Mouse (Mus musculus): Measurements from ENCODE around the gene Kcnk7. TPM values are rescaled to one million over a fixed set of nuclear protein-coding genes. Genes with fewer than 3 reads are reported as not detected.
A peak's percentile ranks its signal among the peaks of the same experiment; 100 is the strongest.

The Kcnk7 gene
- polyA plus RNA-seq, 1 experiment from 2014 or later = 0.14 TPM

GRCm38 (mm10) chr19:5695849-5696462 lies 8.2 kb upstream of the Kcnk7 start:
- Histone ChIP-seq H3K9ac (ENCODE audit: low read depth, low read length) (no peak overlapping the region), H3K27me3 (ENCODE audit: control insufficient read depth, insufficient read depth, low read depth, low read length) (no peaks in the 10 kb centered on the region), H3K4me3 (ENCODE audit: low read depth, low read length) (no peak overlapping the region), H3K4me2 (ENCODE audit: low read depth, low read length) (no peak overlapping the region), H3K27ac (ENCODE audit: low read length) (no peak overlapping the region), H3K9me3 (replicated peaks; ENCODE audit: control insufficient read depth, low read length) (no peaks in the 10 kb centered on the region), H3K4me1 (ENCODE audit: control insufficient read depth, low read depth, low read length) (peaks cover 28% of the 10 kb centered on the region), H3K36me3 (ENCODE audit: control insufficient read depth, insufficient read depth) (peaks cover 53% of the 10 kb centered on the region)
- ATAC-seq (ENCODE audit: low read depth) = no peak
- WGBS (ENCODE audit: insufficient replicate concordance) = 79% methylated on average over 41 of the region's 41 CpGs

GRCm38 (mm10) chr19:5704801-5705571 lies 819 bp downstream of the Kcnk7 start:
- Histone ChIP-seq H3K27me3 (ENCODE audit: control insufficient read depth, insufficient read depth, low read depth, low read length) (no peaks in the 10 kb centered on the region), H3K36me3 (ENCODE audit: control insufficient read depth, insufficient read depth) (peaks cover 66% of the 10 kb centered on the region), H3K9me3 (replicated peaks; ENCODE audit: control insufficient read depth, low read length) (no peaks in the 10 kb centered on the region), H3K4me1 (ENCODE audit: control insufficient read depth, low read depth, low read length) (peaks cover 28% of the 10 kb centered on the region), H3K4me2 (ENCODE audit: low read depth, low read length) (peak overlapping the region; percentile 58), H3K27ac (ENCODE audit: low read length) (peak overlapping the region; percentile 88), H3K4me3 (ENCODE audit: low read depth, low read length) (peak overlapping the region; percentile 32), H3K9ac (ENCODE audit: low read depth, low read length) (peak overlapping the region; percentile 54)
- WGBS (ENCODE audit: insufficient replicate concordance) = 41% methylated on average over 10 of the region's 10 CpGs
- ATAC-seq (ENCODE audit: low read depth) = peak; percentile 77

GRCm38 (mm10) chr19:5710068-5710467 lies 5.9 kb downstream of the Kcnk7 start:
- peaks cover 86% of the 10 kb centered on the region for H3K36me3 ChIP-seq (ENCODE audit: control insufficient read depth, insufficient read depth)
- H3K4me3 ChIP-seq (ENCODE audit: low read depth, low read length) = no peak overlapping the region
- H3K4me1 ChIP-seq (ENCODE audit: control insufficient read depth, low read depth, low read length) = peaks cover 44% of the 10 kb centered on the region
- H3K27me3 ChIP-seq (ENCODE audit: control insufficient read depth, insufficient read depth, low read depth, low read length) = no peaks in the 10 kb centered on the region
- no peaks in the 10 kb centered on the region for H3K9me3 ChIP-seq (replicated peaks; ENCODE audit: control insufficient read depth, low read length)
- no peak overlapping the region for H3K9ac ChIP-seq (ENCODE audit: low read depth, low read length)
- 97% methylated on average over 6 of the region's 6 CpGs for WGBS (ENCODE audit: insufficient replicate concordance)
- H3K4me2 ChIP-seq (ENCODE audit: low read depth, low read length) = no peak overlapping the region
- no peak overlapping the region for H3K27ac ChIP-seq (ENCODE audit: low read length)
- ATAC-seq (ENCODE audit: low read depth) = no peak

GRCm38 (mm10) chr19:5710581-5710980 lies 6.4 kb downstream of the Kcnk7 start:
- WGBS (ENCODE audit: insufficient replicate concordance) = 94% methylated on average over 8 of the region's 8 CpGs
- Histone ChIP-seq H3K4me3 (ENCODE audit: low read depth, low read length) (no peak overlapping the region), H3K27me3 (ENCODE audit: control insufficient read depth, insufficient read depth, low read depth, low read length) (no peaks in the 10 kb centered on the region), H3K4me1 (ENCODE audit: control insufficient read depth, low read depth, low read length) (peaks cover 43% of the 10 kb centered on the region), H3K9ac (ENCODE audit: low read depth, low read length) (no peak overlapping the region), H3K27ac (ENCODE audit: low read length) (no peak overlapping the region), H3K36me3 (ENCODE audit: control insufficient read depth, insufficient read depth) (peaks cover 89% of the 10 kb centered on the region), H3K4me2 (ENCODE audit: low read depth, low read length) (no peak overlapping the region), H3K9me3 (replicated peaks; ENCODE audit: control insufficient read depth, low read length) (no peaks in the 10 kb centered on the region)
- no peak for ATAC-seq (ENCODE audit: low read depth)

GRCm38 (mm10) chr19:5711218-5711617 lies 7.1 kb downstream of the Kcnk7 start:
- no peak overlapping the region for H3K4me2 ChIP-seq (ENCODE audit: low read depth, low read length)
- H3K27me3 ChIP-seq (ENCODE audit: control insufficient read depth, insufficient read depth, low read depth, low read length) = no peaks in the 10 kb centered on the region
- H3K27ac ChIP-seq (ENCODE audit: low read length) = no peak overlapping the region
- peaks cover 89% of the 10 kb centered on the region for H3K36me3 ChIP-seq (ENCODE audit: control insufficient read depth, insufficient read depth)
- peaks cover 43% of the 10 kb centered on the region for H3K4me1 ChIP-seq (ENCODE audit: control insufficient read depth, low read depth, low read length)
- H3K9me3 ChIP-seq (replicated peaks; ENCODE audit: control insufficient read depth, low read length) = no peaks in the 10 kb centered on the region
- no peak overlapping the region for H3K9ac ChIP-seq (ENCODE audit: low read depth, low read length)
- no peak for ATAC-seq (ENCODE audit: low read depth)
- no peak overlapping the region for H3K4me3 ChIP-seq (ENCODE audit: low read depth, low read length)
- 48% methylated on average over 3 of the region's 3 CpGs for whole genome bisulfite sequencing (ENCODE audit: insufficient replicate concordance)

GRCm38 (mm10) chr19:5711907-5712460 lies 7.8 kb downstream of the Kcnk7 start:
- ATAC-seq (ENCODE audit: low read depth) = no peak
- Histone ChIP-seq H3K4me1 (ENCODE audit: control insufficient read depth, low read depth, low read length) (peaks cover 48% of the 10 kb centered on the region), H3K4me2 (ENCODE audit: low read depth, low read length) (no peak overlapping the region), H3K9me3 (replicated peaks; ENCODE audit: control insufficient read depth, low read length) (no peaks in the 10 kb centered on the region), H3K4me3 (ENCODE audit: low read depth, low read length) (no peak overlapping the region), H3K27me3 (ENCODE audit: control insufficient read depth, insufficient read depth, low read depth, low read length) (no peaks in the 10 kb centered on the region), H3K36me3 (ENCODE audit: control insufficient read depth, insufficient read depth) (peaks cover 89% of the 10 kb centered on the region), H3K9ac (ENCODE audit: low read depth, low read length) (no peak overlapping the region), H3K27ac (ENCODE audit: low read length) (0 out of 2 replicates have a peak overlapping the region, but pooled peaks have one; percentile 24)
- WGBS (ENCODE audit: insufficient replicate concordance) = 76% methylated on average over 14 of the region's 14 CpGs

GRCm38 (mm10) chr19:5713255-5713654 lies 9.1 kb downstream of the Kcnk7 start:
- Histone ChIP-seq H3K4me3 (ENCODE audit: low read depth, low read length) (0 out of 2 replicates have a peak overlapping the region, but pooled peaks have one; percentile 11), H3K27ac (ENCODE audit: low read length) (peak overlapping the region; percentile 36), H3K4me2 (ENCODE audit: low read depth, low read length) (peak overlapping the region; percentile 13), H3K36me3 (ENCODE audit: control insufficient read depth, insufficient read depth) (peaks cover 91% of the 10 kb centered on the region), H3K9ac (ENCODE audit: low read depth, low read length) (no peak overlapping the region), H3K27me3 (ENCODE audit: control insufficient read depth, insufficient read depth, low read depth, low read length) (no peaks in the 10 kb centered on the region), H3K4me1 (ENCODE audit: control insufficient read depth, low read depth, low read length) (peaks cover 56% of the 10 kb centered on the region), H3K9me3 (replicated peaks; ENCODE audit: control insufficient read depth, low read length) (no peaks in the 10 kb centered on the region)
- WGBS (ENCODE audit: insufficient replicate concordance) = 54% methylated on average over 5 of the region's 5 CpGs
- no peak for ATAC-seq (ENCODE audit: low read depth)

GRCm38 (mm10) chr19:5713730-5714129 lies 9.6 kb downstream of the Kcnk7 start:
- no peaks in the 10 kb centered on the region for H3K27me3 ChIP-seq (ENCODE audit: control insufficient read depth, insufficient read depth, low read depth, low read length)
- H3K36me3 ChIP-seq (ENCODE audit: control insufficient read depth, insufficient read depth) = peaks cover 90% of the 10 kb centered on the region
- peak overlapping the region; percentile 36 for H3K27ac ChIP-seq (ENCODE audit: low read length)
- H3K9me3 ChIP-seq (replicated peaks; ENCODE audit: control insufficient read depth, low read length) = no peaks in the 10 kb centered on the region
- peak; percentile 60 for ATAC-seq (ENCODE audit: low read depth)
- peak overlapping the region; percentile 13 for H3K4me2 ChIP-seq (ENCODE audit: low read depth, low read length)
- H3K4me1 ChIP-seq (ENCODE audit: control insufficient read depth, low read depth, low read length) = peaks cover 56% of the 10 kb centered on the region
- WGBS (ENCODE audit: insufficient replicate concordance) = 28% methylated on average over 2 of the region's 2 CpGs
- H3K4me3 ChIP-seq (ENCODE audit: low read depth, low read length) = 0 out of 2 replicates have a peak overlapping the region, but pooled peaks have one; percentile 11
- peak overlapping the region; percentile 23; the same call in 1 of the 2 replicates for H3K9ac ChIP-seq (ENCODE audit: low read depth, low read length)

Data from liver, embryonic 16.5 days (tissue).